Mouse (Mus musculus) MEL (cell line): ENCODE data around the gene Olfr1232. TPM values are rescaled to one million over a fixed set of nuclear protein-coding genes. Genes with fewer than 3 reads are reported as not detected.

Experiments
- DNase-seq: peaks from one replicate; pipeline ENCODE4 v3.0.0; 2011; ENCODE audit warnings: low read depth, low spot score
- H3K27ac ChIP-seq: 2 replicates; pipeline ENCODE4 v1.5.1; 2012; ENCODE audit warnings: low read depth, mild to moderate bottlenecking, control low read depth, low read length, moderate library complexity; ENCODE audit not compliant: control insufficient read depth
- H3K27me3 ChIP-seq, 2 experiments: fragments of 150-350 bp in 1 of 2; sonication (generic) in 1 of 2; 2 replicates each; pipeline ENCODE4 v1.6.1; 2012; ENCODE audit warnings: low read length in 2 of 2, mild to moderate bottlenecking in 2 of 2, improper control_type of control experiment in 1 of 2, moderate library complexity in 1 of 2; ENCODE audit not compliant: insufficient read depth in 2 of 2, control insufficient read depth in 1 of 2
- H3K36me3 ChIP-seq, 2 experiments: 2 replicates each; pipeline ENCODE4 v1.6.1; 2012 to 2014; ENCODE audit warnings: low read length in 2 of 2, improper control_type of control experiment in 1 of 2, inconsistent platforms in 1 of 2, mild to moderate bottlenecking in 1 of 2; ENCODE audit not compliant: insufficient read depth in 2 of 2, control insufficient read depth in 1 of 2
- H3K4me1 ChIP-seq, 2 experiments: fragments of 150-350 bp in 1 of 2; sonication (generic) in 1 of 2; 2 replicates each; pipeline ENCODE4 v1.6.1; 2012; ENCODE audit warnings: low read length in 2 of 2, improper control_type of control experiment in 1 of 2, mild to moderate bottlenecking in 1 of 2; ENCODE audit not compliant: insufficient read depth in 2 of 2, control insufficient read depth in 1 of 2
- H3K4me3 ChIP-seq, 2 experiments: fragments of 150-350 bp in 1 of 2; sonication (generic) in 1 of 2; 2 replicates each; pipeline ENCODE4 v1.5.1; 2012; ENCODE audit warnings: low read depth in 2 of 2, low read length in 2 of 2, mild to moderate bottlenecking in 2 of 2, moderate library complexity in 2 of 2, control low read depth in 1 of 2, improper control_type of control experiment in 1 of 2; ENCODE audit not compliant: control insufficient read depth in 1 of 2, insufficient read depth in 1 of 2
- H3K79me2 ChIP-seq: 2 replicates; pipeline ENCODE4 v1.6.1; 2012; ENCODE audit warnings: mild to moderate bottlenecking, low read length, moderate library complexity; ENCODE audit not compliant: control insufficient read depth, poor library complexity, insufficient read depth
- H3K9ac ChIP-seq: 2 replicates; pipeline ENCODE4 v1.6.1; 2012; ENCODE audit warnings: low read depth, mild to moderate bottlenecking, control low read depth, low read length, moderate library complexity; ENCODE audit not compliant: control insufficient read depth, poor library complexity, severe bottlenecking
- H3K9me3 ChIP-seq: fragments of 150-350 bp; sonication (generic); replicated peaks from 2 replicates; pipeline ENCODE4 v1.6.1; 2012; ENCODE audit warnings: mild to moderate bottlenecking, low read length, improper control_type of control experiment, moderate library complexity; ENCODE audit not compliant: insufficient read depth
- CHD1 ChIP-seq: IDR thresholded peaks from 2 replicates; pipeline ENCODE4 v1.6.1; 2012; ENCODE audit warnings: low read depth, mild to moderate bottlenecking, inconsistent platforms, low read length, improper control_type of control experiment
- EP300 ChIP-seq, 2 experiments: IDR thresholded peaks; 2 replicates each; pipeline ENCODE4 v1.6.1; 2011; ENCODE audit warnings: improper control_type of control experiment in 2 of 2, low read length in 2 of 2, low read depth in 1 of 2, mild to moderate bottlenecking in 1 of 2
- JUND ChIP-seq: IDR thresholded peaks from 2 replicates; pipeline ENCODE4 v1.6.1; 2011; ENCODE audit warnings: low read depth, mild to moderate bottlenecking, improper control_type of control experiment, low read length
- MXI1 ChIP-seq: IDR thresholded peaks from 2 replicates; pipeline ENCODE4 v1.6.1; 2011; ENCODE audit warnings: mild to moderate bottlenecking, low read depth, low read length, improper control_type of control experiment
- MYB ChIP-seq: IDR thresholded peaks from 2 replicates; pipeline ENCODE4 v1.6.1; 2011; ENCODE audit warnings: mild to moderate bottlenecking, low read depth, low read length, improper control_type of control experiment
- NELFE ChIP-seq: IDR thresholded peaks from 2 replicates; pipeline ENCODE4 v1.6.1; 2011; ENCODE audit warnings: low read depth, low read length, improper control_type of control experiment
- NRF1 ChIP-seq: IDR thresholded peaks from 2 replicates; pipeline ENCODE4 v1.6.1; 2014; ENCODE audit warnings: low read depth, mild to moderate bottlenecking, inconsistent platforms, low read length, improper control_type of control experiment, moderate library complexity; ENCODE audit not compliant: poor library complexity, insufficient read depth, severe bottlenecking
- POLR2AphosphoS2 ChIP-seq: IDR thresholded peaks from 2 replicates; pipeline ENCODE4 v1.6.1; 2011; ENCODE audit warnings: low read length, improper control_type of control experiment
- RAD21 ChIP-seq: IDR thresholded peaks from 2 replicates; pipeline ENCODE4 v1.6.1; 2011; ENCODE audit warnings: mild to moderate bottlenecking, low read depth, low read length, improper control_type of control experiment
- SIN3A ChIP-seq: IDR thresholded peaks from 2 replicates; pipeline ENCODE4 v1.6.1; 2012; ENCODE audit warnings: low read length, improper control_type of control experiment, inconsistent platforms
- SMC3 ChIP-seq: IDR thresholded peaks from 2 replicates; pipeline ENCODE4 v1.6.1; 2011; ENCODE audit warnings: low read depth, low read length, improper control_type of control experiment
- USF1 ChIP-seq: IDR thresholded peaks from 2 replicates; pipeline ENCODE4 v1.6.1; 2014; ENCODE audit warnings: low read depth, mild to moderate bottlenecking, inconsistent platforms, low read length, improper control_type of control experiment, moderate library complexity
- USF2 ChIP-seq, 2 experiments: IDR thresholded peaks; 2 replicates each; pipeline ENCODE4 v1.6.1; 2011 to 2012; ENCODE audit warnings: improper control_type of control experiment in 2 of 2, low read length in 2 of 2, borderline replicate concordance in 1 of 2, inconsistent platforms in 1 of 2, low read depth in 1 of 2, mild to moderate bottlenecking in 1 of 2; ENCODE audit not compliant: insufficient read depth in 1 of 2
- ZMIZ1 ChIP-seq: IDR thresholded peaks from 2 replicates; pipeline ENCODE4 v1.6.1; 2012; ENCODE audit warnings: low read depth, mild to moderate bottlenecking, inconsistent platforms, low read length, improper control_type of control experiment, moderate library complexity
- polyA plus RNA-seq, 2 experiments: library from polyadenylated mRNA; stranded (reverse) in 1 of 2; unstranded in 1 of 2; fragments of >175 nt in 1 of 2; fragments of >200 nt in 1 of 2; gene quantifications; 2 replicates each; pipeline versions ENCODE4 v1.2.1 to v1.2.4; 2012; ENCODE audit warnings: low replicate concordance in 2 of 2, low read depth in 1 of 2; ENCODE audit not compliant: insufficient read length in 2 of 2, insufficient read depth in 1 of 2, missing spikeins in 1 of 2
- total RNA-seq: library from RNA; depleted of rRNA; stranded (reverse); fragments of 300-350 nt; gene quantifications from 2 replicates; pipeline ENCODE4 v1.2.3, GENCODE M21; 2012; rRNA removed

Gene Olfr1232
- total and polyA plus RNA-seq, 3 experiments, result not detected

DNA sequence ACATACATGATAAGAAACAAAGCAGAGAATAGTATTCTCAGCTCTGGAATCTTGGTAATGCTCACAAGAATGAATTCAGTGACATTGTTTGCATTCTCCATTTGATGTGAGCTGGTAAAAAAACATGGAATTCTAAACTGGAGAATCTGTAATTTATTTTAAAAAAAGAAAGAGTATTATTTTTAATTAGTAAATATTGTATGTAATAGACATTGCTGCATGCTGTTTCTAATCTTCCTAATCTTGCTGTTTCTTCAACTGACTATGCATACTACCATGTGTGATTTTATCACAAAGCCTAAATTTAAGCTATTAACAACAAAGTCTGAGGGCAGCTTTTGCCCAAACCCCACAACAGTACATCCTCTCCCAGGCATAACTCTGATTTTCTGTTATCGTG is 32.3 kb downstream of the Olfr1232 start, which contains the start of gene Olfr1230:
TSS of gene Olfr1230 (minus strand) at position 101 of the 400 bp plus-strand sequence.
- Histone ChIP-seq H3K4me3 (no peak within 1 kb of the TSS), H3K27me3 (no peaks in the 10 kb centered on the region), H3K79me2 (no peaks in the 10 kb centered on the region), H3K9ac (no peak within 1 kb of the TSS), H3K36me3 (no peaks in the 10 kb centered on the region), H3K4me1 (no peaks in the 10 kb centered on the region; a peak in 1 of 4 replicates), H3K9me3 (no peaks in the 10 kb centered on the region), H3K27ac (no peak within 1 kb of the TSS)
- TF ChIP-seq RAD21, result no peak
- TF ChIP-seq POLR2AphosphoS2, result no peak
- TF ChIP-seq MXI1, result no peak
- no peak for TF ChIP-seq SIN3A
- no peak for TF ChIP-seq JUND
- TF ChIP-seq EP300 (IDR thresholded peaks at IDR 0.05; ENCODE audit: low read depth in 1 of 2, low read length in 2 of 2), result no peak
- TF ChIP-seq NRF1, result no peak
- no peak for TF ChIP-seq CHD1
- no peak for TF ChIP-seq USF2 (IDR thresholded peaks at IDR 0.05; ENCODE audit: borderline replicate concordance in 1 of 2, insufficient read depth in 1 of 2, low read depth in 1 of 2, low read length in 2 of 2)
- no peak for TF ChIP-seq USF1
- TF ChIP-seq ZMIZ1, result no peak
- TF ChIP-seq NELFE, result no peak
- no peak for TF ChIP-seq MYB
- no peak for TF ChIP-seq SMC3
- DNase-seq, result no peak

DNA sequence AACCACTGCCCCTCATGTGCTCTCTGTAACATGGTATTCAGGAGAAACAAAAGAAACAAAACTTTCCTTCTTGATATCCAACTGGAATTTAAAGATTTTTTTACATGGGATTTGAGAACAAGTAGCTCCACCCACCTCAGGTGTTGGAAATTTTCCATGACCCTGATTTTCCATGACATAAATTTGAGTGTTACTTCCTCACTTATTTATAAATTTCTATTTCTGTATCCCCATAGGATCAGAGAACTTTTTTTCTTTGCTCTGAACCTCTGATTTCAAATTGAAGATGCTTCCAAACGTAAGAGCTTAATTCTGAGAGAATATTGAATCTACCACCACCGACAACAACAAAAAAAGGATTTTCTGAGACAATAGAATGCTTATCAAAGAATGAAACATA is 41.6 kb downstream of the Olfr1232 start, which contains the start of gene Olfr1229:
TSS of gene Olfr1229 (minus strand) at position 101 of the 400 bp plus-strand sequence.
- TF ChIP-seq CHD1 (no peak), USF1 (no peak), MXI1 (no peak)
- TF ChIP-seq, all 39 proteins: peak for 0
- H3K9ac ChIP-seq, result no peak within 1 kb of the TSS
- H3K27ac ChIP-seq, result no peak within 1 kb of the TSS
- no peaks in the 10 kb centered on the region for H3K4me1 ChIP-seq
- H3K79me2 ChIP-seq, result no peaks in the 10 kb centered on the region
- no peak within 1 kb of the TSS for H3K4me3 ChIP-seq
- no peak for DNase-seq
- no peaks in the 10 kb centered on the region for H3K27me3 ChIP-seq
- no peaks in the 10 kb centered on the region for H3K9me3 ChIP-seq
- H3K36me3 ChIP-seq, result no peaks in the 10 kb centered on the region

Other genes starting within 250 kb of the Olfr1232 start
- gene Olfr1219, start 246.2 kb downstream of the Olfr1232 start, total RNA-seq, result not detected in 2 replicates
- gene Olfr1219, start 246.2 kb downstream of the Olfr1232 start, polyA plus RNA-seq, result not detected
- gene Olfr1220, start 222.8 kb downstream of the Olfr1232 start, total RNA-seq, result not detected in 2 replicates
- not detected for gene Olfr1220, start 222.8 kb downstream of the Olfr1232 start, polyA plus RNA-seq
- not detected in 2 replicates for gene Olfr1221, start 212.4 kb downstream of the Olfr1232 start, total RNA-seq
- not detected for gene Olfr1221, start 212.4 kb downstream of the Olfr1232 start, polyA plus RNA-seq
- not detected in 2 replicates for gene Olfr1222, start 196.6 kb downstream of the Olfr1232 start, total RNA-seq
- gene Olfr1222, start 196.6 kb downstream of the Olfr1232 start, polyA plus RNA-seq, result not detected
- gene Olfr1223, start 178.1 kb downstream of the Olfr1232 start, total RNA-seq, result not detected in 2 replicates
- gene Olfr1223, start 178.1 kb downstream of the Olfr1232 start, polyA plus RNA-seq, result not detected
- not detected in 2 replicates for gene Olfr1224-ps1, start 165.6 kb downstream of the Olfr1232 start, total RNA-seq
- not detected for gene Olfr1224-ps1, start 165.6 kb downstream of the Olfr1232 start, polyA plus RNA-seq
- gene Olfr1225, start 155.0 kb downstream of the Olfr1232 start, total RNA-seq, result not detected in 2 replicates
- not detected for gene Olfr1225, start 155.0 kb downstream of the Olfr1232 start, polyA plus RNA-seq
- not detected in 2 replicates for gene Olfr1226, start 129.6 kb downstream of the Olfr1232 start, total RNA-seq
- not detected for gene Olfr1226, start 129.6 kb downstream of the Olfr1232 start, polyA plus RNA-seq
- gene Olfr1228, start 75.6 kb downstream of the Olfr1232 start, total RNA-seq, result not detected in 2 replicates
- gene Olfr1228, start 75.6 kb downstream of the Olfr1232 start, polyA plus RNA-seq, result not detected
- not detected in 2 replicates for gene Olfr1229, start 41.7 kb downstream of the Olfr1232 start, total RNA-seq
- gene Olfr1229, start 41.7 kb downstream of the Olfr1232 start, polyA plus RNA-seq, result not detected
- not detected in 2 replicates for gene Olfr1230, start 32.4 kb downstream of the Olfr1232 start, total RNA-seq
- not detected for gene Olfr1230, start 32.4 kb downstream of the Olfr1232 start, polyA plus RNA-seq
- gene Olfr1231, start 22.6 kb downstream of the Olfr1232 start, total RNA-seq, result not detected in 2 replicates
- gene Olfr1231, start 22.6 kb downstream of the Olfr1232 start, polyA plus RNA-seq, result not detected
- gene Olfr1233, start 12.7 kb upstream of the Olfr1232 start, total RNA-seq, result not detected in 2 replicates
- gene Olfr1233, start 12.7 kb upstream of the Olfr1232 start, polyA plus RNA-seq, result not detected
- not detected in 2 replicates for gene Olfr1234, start 35.2 kb upstream of the Olfr1232 start, total RNA-seq
- gene Olfr1234, start 35.2 kb upstream of the Olfr1232 start, polyA plus RNA-seq, result not detected
- gene Olfr1238, start 80.0 kb upstream of the Olfr1232 start, total RNA-seq, result not detected in 2 replicates
- under 1 TPM in 1 of 2 experiments, not detected in 1; 0.01 TPM for gene Olfr1238, start 80.0 kb upstream of the Olfr1232 start, polyA plus RNA-seq
- gene Olfr1239, start 90.7 kb upstream of the Olfr1232 start, total RNA-seq, result not detected in 2 replicates
- not detected for gene Olfr1239, start 90.7 kb upstream of the Olfr1232 start, polyA plus RNA-seq
- not detected in 2 replicates for gene Olfr1240, start 113.3 kb upstream of the Olfr1232 start, total RNA-seq
- not detected for gene Olfr1240, start 113.3 kb upstream of the Olfr1232 start, polyA plus RNA-seq
- not detected in 2 replicates for gene Olfr1241, start 157.5 kb upstream of the Olfr1232 start, total RNA-seq
- gene Olfr1241, start 157.5 kb upstream of the Olfr1232 start, polyA plus RNA-seq, result not detected
- gene Olfr1242, start 168.7 kb upstream of the Olfr1232 start, total RNA-seq, result not detected in 2 replicates
- gene Olfr1242, start 168.7 kb upstream of the Olfr1232 start, polyA plus RNA-seq, result not detected
- not detected in 2 replicates for gene Olfr1243, start 201.8 kb upstream of the Olfr1232 start, total RNA-seq
- not detected for gene Olfr1243, start 201.8 kb upstream of the Olfr1232 start, polyA plus RNA-seq
- gene Olfr1245, start 248.8 kb upstream of the Olfr1232 start, total RNA-seq, result not detected in 2 replicates
- gene Olfr1245, start 248.8 kb upstream of the Olfr1232 start, polyA plus RNA-seq, result not detected